Mouse (Mus musculus) neural tube, embryonic 13.5 days (tissue): ENCODE data around the gene Hoxa7. TPM values are rescaled to one million over a fixed set of nuclear protein-coding genes. Genes with fewer than 3 reads are reported as not detected.

Source experiments
- microRNA counts: library from miRNA; unstranded; fragments of <30 nt; microRNA quantifications from one replicate; lab custom pipeline; 2016
- microRNA-seq: library from miRNA; unstranded; fragments of <30 nt; microRNA quantifications from one replicate; pipeline ENCODE4, GENCODE M21; 2016
- polyA plus RNA-seq: library from polyadenylated mRNA; unstranded; fragments of >200 nt; fragmentation: Nextera tagmentation; extraction: Ambion mirVana; gene quantifications from 2 replicates; pipeline ENCODE4 v1.2.1, GENCODE M21; 2015

The Hoxa7 gene
- polyA plus RNA-seq, 1 experiment from 2014 or later, result 125 TPM

MicroRNAs encoded within 50 kb of the gene (microRNA counts, 519-probe panel; counts per million panel counts)
- 4,452 counts per million, percentile 75 among the panel's probes with 10 or more counts for microRNA mmu-miR-196b (lab: Ali Mortazavi, UCI)

Small RNA genes within 50 kb of the gene (microRNA-seq; reads per million reads assigned to microRNA genes)
- gene Mir196b, result 6,037 reads per million, percentile 94 among the genes with 10 or more reads in this experiment

Other genes starting within 250 kb of the Hoxa7 start
- 37.0 and 44.6 TPM in 2 replicates for gene Skap2, start 209.3 kb downstream of the Hoxa7 start, polyA plus RNA-seq
- 2.0 and 3.0 TPM in 2 replicates for gene Hoxa1, start 63.5 kb downstream of the Hoxa7 start, polyA plus RNA-seq
- gene Hoxa2, start 57.0 kb downstream of the Hoxa7 start, polyA plus RNA-seq, result 11.9 and 13.7 TPM in 2 replicates
- gene 5730596B20Rik, start 44.4 kb downstream of the Hoxa7 start, polyA plus RNA-seq, result 3.5 and 4.1 TPM in 2 replicates
- 5.7 and 5.8 TPM in 2 replicates for gene Hoxa4, start 30.1 kb downstream of the Hoxa7 start, polyA plus RNA-seq
- 44.7 and 66.8 TPM in 2 replicates for gene Hoxa5, start 17.3 kb downstream of the Hoxa7 start, polyA plus RNA-seq
- 20.3 and 25.8 TPM in 2 replicates for gene Hoxa6, start 13.1 kb downstream of the Hoxa7 start, polyA plus RNA-seq
- 13.9 and 16.4 TPM in 2 replicates for gene Hoxa3, start 8.5 kb downstream of the Hoxa7 start, polyA plus RNA-seq
- gene Gm28308, start 8.5 kb downstream of the Hoxa7 start, polyA plus RNA-seq, result not detected in 2 replicates
- gene Hoxa9, start 9.2 kb upstream of the Hoxa7 start, polyA plus RNA-seq, result 125 and 130 TPM in 2 replicates
- 77.8 and 86.6 TPM in 2 replicates for gene Hoxa10, start 19.0 kb upstream of the Hoxa7 start, polyA plus RNA-seq
- gene Hoxa11, start 24.0 kb upstream of the Hoxa7 start, polyA plus RNA-seq, result 4.7 and 5.7 TPM in 2 replicates
- gene Hoxa13, start 39.0 kb upstream of the Hoxa7 start, polyA plus RNA-seq, result 0.08 and 0.32 TPM in 2 replicates
- gene Evx1, start 91.6 kb upstream of the Hoxa7 start, polyA plus RNA-seq, result 1.7 and 2.3 TPM in 2 replicates